Mouse (Mus musculus): ENCODE measurements at regions not wholly inside any gene's neighbourhood (a gene's known extent, or its start where the extent isn't known, plus 50 kb on each side); places are given as distances from the start of the nearest gene placed in this dataset.
"Not testable (repeated sequence)": the region's sequence is repeated elsewhere in the genome, so short reads cannot be mapped to it uniquely, and the experiment has no call there.

DNA sequence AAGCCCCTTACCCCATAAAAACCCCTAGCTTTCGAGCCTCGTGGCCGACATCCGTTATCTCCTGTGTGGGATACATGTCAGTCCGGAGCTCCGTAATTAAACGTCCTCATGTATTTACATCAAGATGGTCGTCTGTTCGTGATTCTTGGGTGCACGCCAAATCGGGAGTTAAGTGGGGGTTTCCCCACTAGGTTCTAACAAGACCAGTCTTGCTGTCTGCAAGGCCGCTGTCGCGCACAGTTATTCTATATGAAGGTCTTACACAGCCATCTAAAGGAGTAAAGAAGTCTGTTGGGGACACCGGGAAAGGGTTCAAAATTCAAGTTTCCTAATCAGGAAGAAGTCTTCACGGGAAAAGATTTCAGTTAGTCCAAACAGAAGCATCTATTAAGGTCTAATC, 50.5 kb upstream of the Rhobtb1 start:
- not testable (repeated sequence) for TF ChIP-seq CTCF (IDR thresholded peaks at IDR 0.05; ENCODE audit: borderline replicate concordance, extremely low read depth, insufficient read depth, insufficient read length); POLR2A (IDR thresholded peaks at IDR 0.05; ENCODE audit: borderline replicate concordance, extremely low read depth, insufficient read depth, insufficient read length, poor library complexity, severe bottlenecking)
